Mouse (Mus musculus) MN1 (cell line): ENCODE measurements at regions not wholly inside any gene's neighbourhood (a gene's known extent, or its start where the extent isn't known, plus 50 kb on each side); places are given as distances from the start of the nearest gene placed in this dataset.

ENCODE experiments used
- DNase-seq: peaks from one replicate; pipeline ENCODE4 v3.0.0-alpha.2; 2016; ENCODE audit warnings: low spot score

DNA sequence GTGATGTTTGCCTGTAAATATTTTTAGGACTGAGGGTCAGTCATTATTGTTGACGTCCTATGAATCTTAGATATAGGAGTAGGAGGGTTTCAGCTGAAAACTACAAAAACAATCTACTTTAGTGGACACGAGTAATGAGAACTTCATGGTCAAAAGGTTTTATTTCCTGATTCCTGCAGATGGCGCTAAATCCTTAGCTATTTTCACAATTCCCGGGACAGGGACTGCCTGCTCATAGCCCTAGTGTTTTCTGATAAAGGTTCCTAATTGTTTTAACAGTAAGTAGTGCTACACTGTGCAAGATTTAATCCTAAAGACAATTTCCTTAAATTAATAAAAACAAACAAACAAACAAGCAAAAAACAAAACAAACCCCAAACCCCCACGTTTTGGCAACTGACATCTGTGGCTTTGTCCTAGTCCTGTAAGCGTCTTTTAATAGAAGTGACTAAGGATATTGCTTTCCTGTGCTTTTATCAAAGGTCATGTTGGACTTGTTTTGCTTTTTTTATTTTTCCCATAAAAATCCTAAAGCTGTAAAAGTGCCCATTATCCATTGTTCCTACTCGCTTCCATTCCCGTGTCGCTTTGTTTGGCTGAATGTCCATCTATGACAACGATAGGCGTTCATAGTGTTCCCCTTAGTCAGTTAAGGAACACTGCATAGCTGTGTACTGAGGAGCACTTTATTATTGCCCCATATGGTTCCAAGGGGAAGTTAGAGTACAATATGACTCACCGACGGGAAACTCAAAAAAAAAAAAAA, 53.5 kb upstream of the Akr1e1 start:
- DNase-seq: peak; percentile 74
